Mouse (Mus musculus) mouse embryonic stem cell (cell line): ENCODE results near the gene Angptl2.

Experiments
- in situ Hi-C, 2 experiments: fragments of 300-500 bp; cut with MboI; formaldehyde crosslinking; loops; 1 replicate in 1 of 2; 3 replicates in 1 of 2; pipeline ENCODE4 v1.14.3; 2019 to 2020; ENCODE audit warnings: low sequenced_read_pairs in 2 of 2, low pct_unique_long_range_greater_than_20kb in 1 of 2, mixed read lengths in 1 of 2; ENCODE audit not compliant: unreplicated experiment in 1 of 2

Angptl2 gene

GRCm38 (mm10) chr2:33253572-33254190 lies 37.8 kb downstream of the Angptl2 start:
- in situ Hi-C loops, result no loop called here

- in situ Hi-C loops, result no loop called here
Measured at GRCm38 (mm10) chr2:33254318-33254985, 38.6 kb downstream of the Angptl2 start.

GRCm38 (mm10) chr2:33256769-33257537 lies 41.1 kb downstream of the Angptl2 start:
- in situ Hi-C loops, result no loop called here

- in situ Hi-C loops, result no loop called here
Measured at GRCm38 (mm10) chr2:33260772-33261171, 44.9 kb downstream of the Angptl2 start.

- in situ Hi-C loops, result no loop called here
Measured at GRCm38 (mm10) chr2:33261475-33261874, 45.6 kb downstream of the Angptl2 start.

- in situ Hi-C loops, result no loop called here
Measured at GRCm38 (mm10) chr2:33265793-33266192, 49.9 kb downstream of the Angptl2 start.

GRCm38 (mm10) chr2:33267075-33267474 lies 51.2 kb downstream of the Angptl2 start:
- in situ Hi-C loops, result no loop called here

GRCm38 (mm10) chr2:33268384-33269131 lies 52.7 kb downstream of the Angptl2 start:
- in situ Hi-C loops, result no loop called here

- in situ Hi-C loops, result no loop called here
Measured at GRCm38 (mm10) chr2:33269132-33269493, 53.2 kb downstream of the Angptl2 start.

- in situ Hi-C loops, result no loop called here
Measured at GRCm38 (mm10) chr2:33270569-33270968, 54.7 kb downstream of the Angptl2 start.

- in situ Hi-C loops, result no loop called here
Measured at GRCm38 (mm10) chr2:33271511-33271910, 55.6 kb downstream of the Angptl2 start.

- in situ Hi-C loops, result no loop called here
Measured at GRCm38 (mm10) chr2:33272665-33273439, 57.0 kb downstream of the Angptl2 start.

- in situ Hi-C loops, result no loop called here
Measured at GRCm38 (mm10) chr2:33274719-33275490, 59.0 kb downstream of the Angptl2 start.

GRCm38 (mm10) chr2:33279758-33280157 lies 63.9 kb downstream of the Angptl2 start:
- in situ Hi-C loops, result no loop called here

GRCm38 (mm10) chr2:33280525-33280924 lies 64.7 kb downstream of the Angptl2 start:
- in situ Hi-C loops, result no loop called here

- in situ Hi-C loops, result no loop called here
Measured at GRCm38 (mm10) chr2:33281807-33282206, 65.9 kb downstream of the Angptl2 start.

- in situ Hi-C loops, result no loop called here
Measured at GRCm38 (mm10) chr2:33282877-33283276, 67.0 kb downstream of the Angptl2 start.

GRCm38 (mm10) chr2:33283674-33284073 lies 67.8 kb downstream of the Angptl2 start:
- in situ Hi-C loops, result no loop called here
